Mouse (Mus musculus) forebrain, embryonic 14.5 days (tissue): Measurements from ENCODE around the gene Def6. TPM values are rescaled to one million over a fixed set of nuclear protein-coding genes. Genes with fewer than 3 reads are reported as not detected.

Source experiments
- ATAC-seq: fragments of 200-750 bp; cut with Nextera tagmentation; 2 replicates; pipeline ENCODE4 v1.8.0; 2017; ENCODE audit warnings: mild to moderate bottlenecking, moderate library complexity
- DNase-seq: peaks from one replicate; pipeline ENCODE4 v3.0.0-alpha.2; 2015; ENCODE audit warnings: low spot score
- H3K27ac ChIP-seq: fragments of 300-500 bp; sonication (generic); 2 replicates; pipeline ENCODE4 v1.5.1; 2014; ENCODE audit warnings: low read depth, mild to moderate bottlenecking, control low read depth, low read length, moderate library complexity
- H3K27me3 ChIP-seq: fragments of 300-500 bp; sonication (generic); replicated peaks from 2 replicates; pipeline ENCODE4 v1.6.1; 2014; ENCODE audit warnings: low read length, control low read depth, mixed read lengths; ENCODE audit not compliant: control insufficient read depth, insufficient read depth
- H3K36me3 ChIP-seq: fragments of 300-500 bp; sonication (generic); 2 replicates; pipeline ENCODE4 v1.6.1; 2014; ENCODE audit warnings: low read length, control low read depth; ENCODE audit not compliant: control insufficient read depth, insufficient read depth
- H3K4me1 ChIP-seq: fragments of 300-500 bp; sonication (generic); 2 replicates; pipeline ENCODE4 v1.6.1; 2014; ENCODE audit warnings: antibody characterized with exemption, low read length, control low read depth; ENCODE audit not compliant: control insufficient read depth, insufficient read depth
- H3K4me2 ChIP-seq: fragments of 300-500 bp; sonication (generic); 2 replicates; pipeline ENCODE4 v1.6.1; 2014; ENCODE audit warnings: mild to moderate bottlenecking, control low read depth, low read length
- H3K4me3 ChIP-seq: fragments of 300-500 bp; sonication (generic); 2 replicates; pipeline ENCODE4 v1.5.1; 2014; ENCODE audit warnings: low read depth, low read length, control low read depth
- H3K9ac ChIP-seq: fragments of 300-500 bp; sonication (generic); 2 replicates; pipeline ENCODE4 v1.6.1; 2014; ENCODE audit warnings: mild to moderate bottlenecking, low read length, control low read depth, moderate library complexity
- H3K9me3 ChIP-seq: fragments of 300-500 bp; sonication (generic); replicated peaks from 2 replicates; pipeline ENCODE4 v1.6.1; 2016; ENCODE audit warnings: low read length, control low read depth, mixed read lengths; ENCODE audit not compliant: control insufficient read depth
- WGBS: fragments of 180-500 bp; shearing (Covaris S2); extraction: QIAGEN DNeasy Blood & Tissue Kit; methylation state at CpG from one replicate; pipeline ENCODE4 v1.1.7; 2014; 5-methylcytosine and 5-hydroxymethylcytosine counted together
- polyA plus RNA-seq: library from polyadenylated mRNA; unstranded; fragments of >200 nt; fragmentation: Nextera tagmentation; extraction: Ambion mirVana; gene quantifications from 2 replicates; pipeline ENCODE4 v1.2.1, GENCODE M21; 2014

Def6 gene
- polyA plus RNA-seq, 1 experiment from 2014 or later: 2.4 TPM

DNA sequence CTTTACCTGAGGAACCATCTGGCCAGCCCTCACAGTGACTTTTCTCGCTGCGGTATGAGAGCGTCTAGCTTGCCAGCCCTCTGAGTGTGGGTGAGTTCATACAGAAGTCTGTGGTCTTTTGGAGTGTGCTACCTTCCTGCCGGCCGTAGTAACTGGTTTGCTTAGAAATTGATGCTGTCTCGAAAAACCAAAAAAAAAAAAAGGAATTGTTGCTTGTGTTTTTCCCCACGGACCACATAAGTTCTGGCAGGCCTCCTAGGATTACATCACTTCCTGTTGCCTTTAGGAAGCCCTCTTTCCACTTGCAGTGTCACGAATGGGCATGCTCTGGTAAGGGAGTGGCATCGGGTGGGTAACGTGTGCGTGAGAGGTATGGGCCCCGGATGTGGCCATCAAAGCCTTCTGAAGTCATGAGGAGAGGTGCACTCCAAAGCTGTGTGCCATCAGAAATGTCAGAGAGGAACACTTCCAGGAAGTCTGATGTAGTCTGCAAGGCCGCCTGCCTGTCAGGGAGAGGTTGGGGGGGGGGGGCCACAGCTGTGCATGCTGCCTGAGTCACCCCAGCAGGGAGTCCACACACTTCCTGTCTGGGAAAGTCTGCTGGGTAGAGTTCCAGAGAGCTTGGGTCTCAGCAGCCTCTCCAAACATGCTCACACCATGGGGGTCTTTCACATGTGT, 49.2 kb downstream of the Def6 start:
- Histone ChIP-seq H3K4me2 (no peak overlapping the region), H3K4me3 (no peak overlapping the region), H3K9me3 (no peaks in the 10 kb centered on the region), H3K36me3 (no peaks in the 10 kb centered on the region), H3K27me3 (no peaks in the 10 kb centered on the region), H3K4me1 (no peaks in the 10 kb centered on the region; the same call in 1 of the 2 replicates), H3K9ac (no peak overlapping the region), H3K27ac (no peak overlapping the region)
- peak; percentile 28 for DNase-seq
- 80% methylated on average over 13 of the region's 13 CpGs for WGBS
- no peak for ATAC-seq

DNA sequence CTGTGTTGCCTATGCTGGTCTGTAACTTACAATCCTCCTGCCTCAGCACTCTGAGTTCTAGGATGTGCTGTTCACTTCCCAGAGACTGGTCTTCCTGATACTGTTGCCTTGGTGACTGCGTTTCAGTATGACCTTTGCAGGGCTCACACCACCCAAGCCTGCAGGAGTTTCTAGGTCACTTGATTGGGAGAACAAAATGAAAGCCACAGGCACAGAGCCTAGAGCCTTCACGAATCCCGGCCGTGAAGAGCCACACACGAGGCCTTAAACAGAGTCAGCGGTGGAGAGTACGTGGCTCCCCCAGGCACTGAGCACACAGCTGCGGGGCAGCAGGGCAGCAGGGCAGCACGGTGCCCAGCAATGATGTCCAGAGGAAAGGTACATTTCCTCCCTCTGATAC, 50.7 kb downstream of the Def6 start:
- DNase-seq: no peak
- H3K36me3 ChIP-seq: no peaks in the 10 kb centered on the region

DNA sequence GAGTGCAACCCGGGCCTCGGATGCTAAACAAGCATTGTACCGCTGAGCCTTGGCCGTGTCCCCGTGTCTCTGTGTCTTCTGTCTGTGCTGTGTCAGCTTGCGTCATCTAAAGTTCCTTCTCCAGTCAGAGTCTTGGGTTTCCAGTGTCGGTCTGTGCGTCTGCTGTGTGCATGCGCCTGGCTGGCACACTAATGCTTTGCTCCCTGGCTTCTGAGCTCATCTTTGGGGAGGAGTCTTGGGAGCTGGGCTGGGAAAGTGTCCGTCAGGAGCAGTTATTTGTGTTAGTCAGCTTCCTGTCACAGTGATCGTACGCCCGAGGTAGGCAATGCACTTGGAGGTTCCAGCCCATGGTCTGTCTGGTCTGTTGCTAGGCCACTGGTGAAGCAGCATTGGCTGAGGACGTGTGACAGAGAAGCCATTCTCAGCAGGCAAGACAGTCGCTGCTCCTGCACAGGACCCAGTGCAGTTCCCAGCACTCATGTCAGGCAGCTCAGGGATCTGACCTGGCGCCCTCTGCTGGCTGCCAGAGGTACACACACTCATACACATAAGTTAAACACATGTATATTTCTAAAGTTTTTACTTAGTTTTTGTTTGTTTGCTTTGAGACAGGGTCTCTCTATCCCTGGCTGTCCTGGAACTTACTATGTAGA, 52.4 kb downstream of the Def6 start:
- H3K9me3 ChIP-seq: no peaks in the 10 kb centered on the region
- ATAC-seq (no peak), DNase-seq (no peak)
- no peaks in the 10 kb centered on the region for H3K27me3 ChIP-seq
- H3K27ac ChIP-seq: no peak overlapping the region; the same call in 1 of the 2 replicates
- no peaks in the 10 kb centered on the region for H3K36me3 ChIP-seq
- H3K9ac ChIP-seq: no peak overlapping the region
- H3K4me1 ChIP-seq: no peaks in the 10 kb centered on the region
- H3K4me3 ChIP-seq: no peak overlapping the region
- WGBS: 79% methylated on average over 16 of the region's 16 CpGs
- H3K4me2 ChIP-seq: no peak overlapping the region

More for the DNA sequence above, 50.7 kb downstream of the Def6 start:
- H3K4me1 ChIP-seq: no peaks in the 10 kb centered on the region
- H3K27me3 ChIP-seq: no peaks in the 10 kb centered on the region
- WGBS: 95% methylated on average over 9 of the region's 9 CpGs
- ATAC-seq: no peak
- no peak overlapping the region for H3K4me2 ChIP-seq
- H3K4me3 ChIP-seq: no peak overlapping the region
- no peak overlapping the region for H3K9ac ChIP-seq
- H3K27ac ChIP-seq: no peak overlapping the region
- H3K9me3 ChIP-seq: no peaks in the 10 kb centered on the region

DNA sequence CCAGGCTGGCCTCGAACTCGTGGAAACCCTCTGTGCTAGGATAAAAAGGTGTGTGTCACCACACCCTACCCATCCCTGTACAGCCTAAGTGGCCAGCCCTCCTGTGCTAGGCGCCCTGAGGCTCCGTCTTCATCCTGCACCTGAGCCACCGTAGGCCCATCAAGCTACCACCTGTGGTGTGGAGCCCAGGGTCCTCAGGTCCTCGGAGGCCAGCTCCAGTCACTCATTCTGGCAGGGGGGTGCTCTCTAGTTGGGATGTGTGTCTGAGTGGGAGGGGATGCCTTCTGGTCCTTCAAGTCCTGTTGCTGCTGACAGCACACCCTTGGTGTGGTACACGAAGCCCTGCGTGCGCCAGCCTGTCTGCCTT, 52.9 kb downstream of the Def6 start:
- Histone ChIP-seq H3K9ac (no peak overlapping the region), H3K36me3 (no peaks in the 10 kb centered on the region), H3K9me3 (no peaks in the 10 kb centered on the region), H3K4me3 (no peak overlapping the region), H3K27ac (no peak overlapping the region), H3K27me3 (no peaks in the 10 kb centered on the region), H3K4me2 (no peak overlapping the region), H3K4me1 (no peaks in the 10 kb centered on the region)
- no peak for DNase-seq
- ATAC-seq: no peak
- WGBS: 85% methylated on average over 9 of the region's 9 CpGs

DNA sequence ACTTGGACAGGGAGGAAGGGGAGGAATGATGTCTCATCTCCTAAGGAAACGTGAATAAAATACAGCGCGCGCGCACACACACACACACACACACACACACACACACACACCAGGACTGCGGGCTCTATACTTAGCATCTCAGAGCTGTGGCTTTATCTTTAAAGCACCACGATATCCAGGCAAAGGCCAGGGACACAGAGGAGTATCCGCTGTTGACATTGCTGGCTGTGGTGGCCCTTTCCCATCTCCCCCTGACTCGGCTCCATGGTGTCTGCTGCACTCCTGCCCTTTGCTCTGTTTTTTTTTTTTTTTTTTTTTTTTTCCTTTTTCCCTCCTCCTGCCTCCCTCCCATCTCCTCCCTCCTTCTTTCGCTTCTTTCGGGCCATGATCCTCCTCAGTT, 54.2 kb downstream of the Def6 start:
- ATAC-seq: no peak
- H3K27me3 ChIP-seq: no peaks in the 10 kb centered on the region
- H3K27ac ChIP-seq: no peak overlapping the region
- H3K9ac ChIP-seq: no peak overlapping the region
- DNase-seq: no peak
- no peaks in the 10 kb centered on the region for H3K4me1 ChIP-seq
- H3K36me3 ChIP-seq: no peaks in the 10 kb centered on the region
- no peaks in the 10 kb centered on the region for H3K9me3 ChIP-seq
- no peak overlapping the region for H3K4me3 ChIP-seq
- WGBS: 86% methylated on average over 11 of the region's 11 CpGs
- H3K4me2 ChIP-seq: no peak overlapping the region

DNA sequence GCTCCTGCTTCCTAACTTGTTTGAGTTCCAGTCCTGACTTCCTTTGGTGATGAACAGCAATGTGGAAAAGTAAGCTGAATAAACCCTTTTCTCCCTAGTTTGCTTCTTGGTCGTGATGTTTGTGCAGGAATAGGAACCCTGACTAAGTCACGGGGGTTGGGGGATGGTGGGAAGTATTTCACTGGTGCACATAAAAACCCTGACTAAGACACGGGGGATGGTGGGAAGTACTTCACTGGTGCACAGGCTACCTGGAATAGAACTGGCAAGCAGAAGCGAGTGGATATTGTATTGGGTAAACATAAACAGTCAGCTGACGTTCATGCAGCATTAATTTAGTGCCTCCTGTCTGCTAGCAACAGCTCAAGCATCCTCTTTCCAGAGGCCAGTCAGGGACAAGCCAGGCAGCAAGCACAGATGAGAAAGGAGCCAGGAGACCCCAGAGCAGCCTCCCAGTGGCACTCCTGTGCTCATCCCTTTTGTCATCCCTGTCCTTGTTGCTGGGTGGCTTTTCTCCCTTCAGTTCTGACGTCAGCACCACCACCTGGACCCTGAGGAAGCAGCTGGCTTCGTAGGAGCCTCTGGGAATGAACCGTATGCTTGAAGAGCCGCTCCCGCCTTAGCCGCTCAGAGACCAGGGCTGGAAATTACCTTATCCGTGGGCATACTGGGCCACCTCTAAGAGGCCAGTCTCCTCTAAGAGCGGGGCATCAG, 55.8 kb downstream of the Def6 start:
- H3K36me3 ChIP-seq: no peaks in the 10 kb centered on the region
- H3K27me3 ChIP-seq: no peaks in the 10 kb centered on the region
- WGBS: 61% methylated on average over 13 of the region's 13 CpGs
- no peak overlapping the region for H3K4me2 ChIP-seq
- H3K27ac ChIP-seq: no peak overlapping the region
- no peaks in the 10 kb centered on the region for H3K9me3 ChIP-seq
- DNase-seq (no peak), ATAC-seq (no peak)
- no peak overlapping the region for H3K4me3 ChIP-seq
- H3K4me1 ChIP-seq: no peaks in the 10 kb centered on the region
- H3K9ac ChIP-seq: no peak overlapping the region

DNA sequence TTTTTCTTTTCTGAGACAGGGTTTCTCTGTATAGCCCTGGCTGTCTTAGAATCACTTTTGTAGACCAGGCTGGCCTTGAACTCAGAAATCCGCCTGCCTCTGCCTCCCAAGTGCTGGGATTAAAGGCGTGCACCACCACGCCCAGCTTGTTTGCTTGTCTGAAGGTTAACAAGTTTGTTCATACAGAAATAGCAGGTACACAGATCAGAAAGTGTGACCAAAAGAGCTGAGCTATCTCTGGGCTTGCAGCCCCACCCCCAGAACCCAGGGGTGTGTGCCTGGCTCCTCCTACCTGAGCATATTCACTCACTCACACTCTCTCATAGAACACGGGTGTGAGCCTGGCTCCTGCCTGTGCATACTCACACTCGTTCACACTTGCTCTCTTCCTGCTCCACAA, 59.7 kb downstream of the Def6 start:
- Histone ChIP-seq H3K9ac (no peak overlapping the region), H3K9me3 (no peaks in the 10 kb centered on the region), H3K4me1 (no peaks in the 10 kb centered on the region), H3K4me2 (no peak overlapping the region), H3K27ac (no peak overlapping the region), H3K4me3 (no peak overlapping the region), H3K27me3 (no peaks in the 10 kb centered on the region), H3K36me3 (no peaks in the 10 kb centered on the region)
- 95% methylated on average over 5 of the region's 5 CpGs for WGBS
- ATAC-seq: no peak
- DNase-seq: no peak

DNA sequence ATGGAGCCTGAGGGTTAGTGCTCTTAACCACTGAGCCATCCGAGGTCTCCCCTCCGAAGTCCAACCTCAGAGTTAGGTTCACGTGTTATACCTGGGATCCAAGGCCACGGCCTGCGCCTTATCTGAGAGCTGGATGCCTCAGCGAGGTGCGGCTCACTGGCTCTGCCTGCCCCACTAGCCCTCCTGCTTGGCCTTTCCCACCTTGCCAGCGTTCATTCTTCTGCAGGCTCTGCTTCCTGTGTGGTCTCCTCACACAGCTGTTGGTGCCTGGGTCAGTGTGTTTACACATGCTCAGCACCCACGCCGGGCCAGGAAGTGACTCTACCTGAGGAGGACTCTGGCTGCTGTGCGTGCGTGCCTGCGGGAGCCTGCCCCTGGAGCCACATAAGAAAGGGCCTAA, 62.6 kb downstream of the Def6 start:
- 85% methylated on average over 13 of the region's 13 CpGs for WGBS
- no peak for ATAC-seq

More for the DNA sequence above, 62.6 kb downstream of the Def6 start:
- no peak for DNase-seq
- H3K27me3 ChIP-seq: no peaks in the 10 kb centered on the region
- no peak overlapping the region for H3K27ac ChIP-seq
- H3K4me1 ChIP-seq: no peaks in the 10 kb centered on the region
- no peak overlapping the region for H3K4me2 ChIP-seq
- no peak overlapping the region for H3K4me3 ChIP-seq
- no peaks in the 10 kb centered on the region for H3K36me3 ChIP-seq
- no peak overlapping the region for H3K9ac ChIP-seq
- H3K9me3 ChIP-seq: no peaks in the 10 kb centered on the region
